Mouse (Mus musculus) forebrain, embryonic 11.5 days (tissue): ENCODE data around the gene Fbxo2. TPM values are rescaled to one million over a fixed set of nuclear protein-coding genes. Genes with fewer than 3 reads are reported as not detected.
A peak's percentile ranks its signal among the peaks of the same experiment; 100 is the strongest.
"Not testable (repeated sequence)": the region's sequence is repeated elsewhere in the genome, so short reads cannot be mapped to it uniquely, and the experiment has no call there.

ENCODE experiments used
- ATAC-seq: fragments of 200-750 bp; cut with Nextera tagmentation; replicated peaks from 2 replicates; pipeline ENCODE4 v1.8.0; 2017; ENCODE audit warnings: moderate TSS enrichment; ENCODE audit not compliant: low FRiP score
- DNase-seq: peaks from one replicate; pipeline ENCODE4 v3.0.0-alpha.2; 2017; ENCODE audit warnings: low spot score
- H3K27ac ChIP-seq: fragments of 300-500 bp; sonication (generic); 2 replicates; pipeline ENCODE4 v1.5.1; 2014; ENCODE audit warnings: low read depth, low read length
- H3K27me3 ChIP-seq: fragments of 300-500 bp; sonication (generic); 2 replicates; pipeline ENCODE4 v1.6.1; 2014; ENCODE audit warnings: mild to moderate bottlenecking, low read length, mixed read lengths; ENCODE audit not compliant: control insufficient read depth, insufficient read depth
- H3K36me3 ChIP-seq: fragments of 300-500 bp; sonication (generic); 2 replicates; pipeline ENCODE4 v1.6.1; 2014; ENCODE audit warnings: mild to moderate bottlenecking, low read length, moderate library complexity, mixed read lengths; ENCODE audit not compliant: control insufficient read depth, insufficient read depth
- H3K4me1 ChIP-seq: fragments of 300-500 bp; sonication (generic); replicated peaks from 2 replicates; pipeline ENCODE4 v1.6.1; 2014; ENCODE audit warnings: low read length, mixed read lengths; ENCODE audit not compliant: control insufficient read depth, insufficient read depth
- H3K4me2 ChIP-seq: fragments of 300-500 bp; sonication (generic); 2 replicates; pipeline ENCODE4 v1.6.1; 2014; ENCODE audit warnings: low read depth, mild to moderate bottlenecking, low read length, moderate library complexity, mixed read lengths; ENCODE audit not compliant: severe bottlenecking
- H3K4me3 ChIP-seq: fragments of 300-500 bp; sonication (generic); 2 replicates; pipeline ENCODE4 v1.5.1; 2014; ENCODE audit warnings: low read depth, low read length
- H3K9ac ChIP-seq: fragments of 300-500 bp; sonication (generic); 2 replicates; pipeline ENCODE4 v1.6.1; 2014; ENCODE audit warnings: low read length
- H3K9me3 ChIP-seq: fragments of 300-500 bp; sonication (generic); 2 replicates; pipeline ENCODE4 v1.6.1; 2016; ENCODE audit warnings: low read length, mixed read lengths; ENCODE audit not compliant: control insufficient read depth
- WGBS: fragments of 180-500 bp; shearing (Covaris S2); extraction: QIAGEN DNeasy Blood & Tissue Kit; methylation state at CpG from one replicate; pipeline ENCODE4 v1.1.7; 2014; 5-methylcytosine and 5-hydroxymethylcytosine counted together
- polyA plus RNA-seq: library from polyadenylated mRNA; unstranded; fragments of >200 nt; fragmentation: Nextera tagmentation; extraction: Ambion mirVana; gene quantifications from 2 replicates; pipeline ENCODE4 v1.2.1, GENCODE M21; 2014

The Fbxo2 gene
- 0.87 and 0.91 TPM in 2 replicates for polyA plus RNA-seq

DNA sequence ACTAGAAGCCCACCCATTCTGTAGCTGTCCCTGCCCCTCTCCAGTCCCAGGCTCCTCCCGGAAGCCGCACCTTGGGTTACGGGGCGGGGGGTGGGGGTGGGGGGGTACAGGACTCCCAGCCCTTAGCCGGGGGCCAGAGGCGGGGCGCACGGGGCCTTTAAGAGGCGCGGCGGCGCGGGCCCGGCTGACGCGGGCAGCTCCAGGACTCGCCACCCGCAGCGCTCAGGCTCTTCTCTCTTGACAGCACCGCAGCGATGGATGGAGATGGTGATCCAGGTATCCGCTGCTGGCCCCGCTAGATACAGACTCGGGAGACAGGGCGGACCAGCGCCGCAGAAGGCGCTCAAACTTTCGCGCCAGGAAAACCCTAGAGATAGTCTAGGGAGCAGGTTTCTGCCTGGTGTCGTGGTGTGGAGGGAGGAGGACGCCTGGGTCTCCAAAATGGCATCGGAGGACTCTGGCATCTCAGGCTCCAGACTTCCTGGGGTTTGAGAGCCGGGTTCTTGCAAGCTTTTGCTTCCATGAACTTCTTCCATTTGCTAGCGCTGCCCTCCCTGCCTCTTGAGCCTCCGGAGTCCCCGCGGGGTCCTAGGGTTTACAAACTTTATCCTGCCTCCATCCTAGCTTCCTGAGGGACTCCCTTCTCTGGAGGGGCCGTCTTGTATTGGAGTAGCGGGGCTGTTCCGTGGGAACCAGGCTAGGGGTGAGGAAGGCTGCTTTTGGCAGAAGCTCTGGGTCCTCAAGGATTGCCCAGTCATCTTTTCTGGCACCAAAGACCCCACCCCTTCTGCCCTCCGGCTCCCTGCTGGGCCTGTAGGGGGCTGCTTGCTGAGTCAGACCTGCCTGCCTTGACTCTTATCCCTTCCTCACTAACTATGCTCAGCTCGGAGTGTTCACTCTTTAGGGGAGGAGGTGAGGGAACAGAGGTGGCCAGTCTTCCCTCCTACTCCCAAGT lies at the start of gene Fbxo2, which contains the start of gene Fbxo44:
TSS of gene Fbxo2 (plus strand) at position 186 of the 955 bp plus-strand sequence.
TSS of gene Fbxo44 (minus strand) at position 47 of the 955 bp plus-strand sequence.
- no peak for ATAC-seq
- H3K9me3 ChIP-seq, result no peaks in the 10 kb centered on the region
- peak; percentile 81 for DNase-seq
- H3K27me3 ChIP-seq, result peaks cover 45% of the 10 kb centered on the region
- peaks cover 6% of the 10 kb centered on the region; the same call in 1 of the 2 replicates for H3K36me3 ChIP-seq
- peaks cover 15% of the 10 kb centered on the region for H3K4me1 ChIP-seq
- peak within 1 kb of the TSS; percentile 75 for H3K4me3 ChIP-seq
- peak within 1 kb of the TSS; percentile 94 for H3K4me2 ChIP-seq
- under 1% methylated on average over 43 of the region's 43 CpGs for WGBS
- peak within 1 kb of the TSS; percentile 66 for H3K27ac ChIP-seq
- peak within 1 kb of the TSS; percentile 79 for H3K9ac ChIP-seq

DNA sequence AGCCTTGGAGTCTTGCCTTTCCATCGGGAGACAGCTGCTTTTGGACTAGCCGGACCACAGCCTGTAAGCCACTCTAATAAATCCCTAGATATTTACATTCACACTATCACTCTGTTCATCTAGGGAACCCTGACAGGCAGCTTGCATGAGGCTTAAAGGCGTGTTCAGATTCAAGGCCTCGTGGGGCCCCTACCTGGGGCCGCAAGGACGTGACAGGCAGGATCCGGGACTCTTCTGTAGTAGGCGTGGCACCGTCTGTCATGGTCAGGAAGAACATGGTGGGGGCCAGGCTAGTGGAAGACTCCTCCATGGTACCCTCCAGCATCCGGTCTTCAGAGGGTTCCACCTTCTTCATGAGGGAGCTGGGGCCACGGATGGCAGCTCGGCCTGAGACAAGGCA lies 47.9 kb upstream of the Fbxo2 start:
- Histone ChIP-seq H3K36me3 (no peaks in the 10 kb centered on the region), H3K4me3 (no peak overlapping the region), H3K4me2 (no peak overlapping the region), H3K27ac (no peak overlapping the region), H3K27me3 (peaks cover 3% of the 10 kb centered on the region; the same call in 1 of the 2 replicates), H3K9ac (no peak overlapping the region), H3K4me1 (peaks cover 2% of the 10 kb centered on the region; the same call in 1 of the 2 replicates), H3K9me3 (no peaks in the 10 kb centered on the region; the same call in 1 of the 2 replicates)
- ATAC-seq, result no peak
- no peak for DNase-seq
- 87% methylated on average over 12 of the region's 12 CpGs for WGBS

DNA sequence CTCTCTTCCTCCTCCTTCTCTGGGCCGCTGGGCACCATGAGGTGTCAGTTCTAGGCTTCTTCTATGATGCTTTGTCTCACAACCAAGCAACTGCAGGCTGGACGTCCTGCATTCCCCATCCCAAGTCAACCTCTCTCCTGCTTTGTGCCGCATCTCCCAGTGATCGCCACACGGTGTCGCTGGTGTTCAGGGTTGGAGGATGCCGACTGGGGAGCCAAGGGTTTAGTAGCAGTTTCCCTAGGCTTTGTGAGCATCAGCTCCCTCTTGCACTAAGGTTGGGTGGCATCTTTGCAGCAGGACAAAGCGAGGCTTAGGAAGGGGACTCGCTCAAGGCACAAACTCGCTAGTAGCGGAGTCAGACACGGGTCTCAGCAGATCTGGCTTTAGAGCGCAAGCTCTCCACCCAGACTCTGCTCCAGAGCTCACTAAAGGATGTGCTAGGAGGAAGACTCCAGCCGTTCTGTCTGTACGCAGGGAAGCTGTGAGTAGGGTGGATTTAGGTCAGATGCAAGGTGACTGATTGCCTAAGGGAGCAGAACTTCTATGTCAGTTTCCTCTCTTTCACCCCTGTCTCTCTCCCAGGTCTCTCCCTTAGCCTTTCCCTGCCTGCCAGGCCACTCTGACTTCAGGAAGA lies 45.5 kb upstream of the Fbxo2 start:
- H3K4me2 ChIP-seq, result peak overlapping the region; percentile 22; the same call in 1 of the 2 replicates
- 3% methylated on average over 15 of the region's 15 CpGs for WGBS
- H3K27ac ChIP-seq, result no peak overlapping the region
- peaks cover 3% of the 10 kb centered on the region; the same call in 1 of the 2 replicates for H3K27me3 ChIP-seq
- DNase-seq, result peak; percentile 95
- peaks cover 2% of the 10 kb centered on the region; the same call in 1 of the 2 replicates for H3K4me1 ChIP-seq
- no peaks in the 10 kb centered on the region for H3K36me3 ChIP-seq
- H3K9ac ChIP-seq, result peak overlapping the region; percentile 39
- H3K4me3 ChIP-seq, result no peak overlapping the region
- H3K9me3 ChIP-seq, result no peaks in the 10 kb centered on the region; the same call in 1 of the 2 replicates
- ATAC-seq, result peak; percentile 77

DNA sequence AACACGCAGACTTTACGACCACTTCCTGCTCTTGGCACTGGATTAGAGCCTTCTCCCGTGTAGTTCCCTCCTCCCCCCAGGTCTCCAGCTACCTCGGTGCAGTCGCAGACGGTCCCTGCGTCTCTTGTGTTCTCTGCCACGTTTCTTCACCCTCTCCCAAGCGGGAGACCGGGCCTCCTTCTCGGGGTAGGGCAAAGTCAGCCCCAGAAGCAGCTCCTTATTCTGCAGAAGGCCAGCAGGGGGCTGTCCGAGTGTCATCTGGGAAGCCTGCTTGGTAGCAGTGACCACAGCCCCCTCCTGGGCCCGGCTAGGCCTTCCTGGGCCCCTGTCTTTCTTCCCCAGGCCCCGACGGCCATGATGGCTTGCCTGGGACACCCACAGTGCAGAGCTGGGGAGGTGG lies 45.0 kb upstream of the Fbxo2 start:
- H3K4me2 ChIP-seq, result 0 out of 2 replicates have a peak overlapping the region, but pooled peaks have one; percentile 15
- H3K27me3 ChIP-seq, result peaks cover 3% of the 10 kb centered on the region; the same call in 1 of the 2 replicates
- no peak overlapping the region for H3K27ac ChIP-seq
- DNase-seq (peak; percentile 73), ATAC-seq (peak; percentile 11; the same call in 1 of the 2 replicates)
- peak overlapping the region; percentile 20 for H3K9ac ChIP-seq
- H3K9me3 ChIP-seq, result no peaks in the 10 kb centered on the region; the same call in 1 of the 2 replicates
- WGBS, result 6% methylated on average over 15 of the region's 15 CpGs
- H3K36me3 ChIP-seq, result no peaks in the 10 kb centered on the region
- H3K4me3 ChIP-seq, result no peak overlapping the region
- H3K4me1 ChIP-seq, result peaks cover 2% of the 10 kb centered on the region; the same call in 1 of the 2 replicates

DNA sequence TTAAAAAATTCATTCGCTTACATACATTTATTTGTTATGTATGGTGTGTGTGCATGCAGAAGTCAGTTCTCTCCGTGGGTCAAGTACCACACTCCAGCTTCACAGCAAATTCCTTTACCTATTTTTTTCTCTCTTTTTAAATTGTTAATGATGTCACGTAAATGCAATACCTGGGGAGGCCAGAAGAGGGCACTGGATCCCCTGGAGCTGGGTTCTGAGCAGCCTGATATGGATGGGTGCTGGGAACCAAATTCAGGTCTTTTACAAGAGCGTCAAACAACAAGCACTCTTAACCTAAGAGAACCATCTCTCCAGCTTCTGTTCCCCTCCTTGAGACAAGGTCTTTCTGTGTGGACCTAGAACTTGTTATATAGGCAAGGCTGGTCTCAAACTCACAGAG lies 43.8 kb upstream of the Fbxo2 start:
- WGBS, result 71% methylated on average over 4 of the region's 4 CpGs
- Histone ChIP-seq H3K4me3 (no peak overlapping the region), H3K27me3 (peaks cover 3% of the 10 kb centered on the region; the same call in 1 of the 2 replicates), H3K9me3 (no peaks in the 10 kb centered on the region; the same call in 1 of the 2 replicates), H3K9ac (no peak overlapping the region), H3K36me3 (no peaks in the 10 kb centered on the region), H3K4me1 (peaks cover 4% of the 10 kb centered on the region; the same call in 1 of the 2 replicates), H3K27ac (no peak overlapping the region), H3K4me2 (no peak overlapping the region)
- DNase-seq, result no peak
- ATAC-seq, result no peak

DNA sequence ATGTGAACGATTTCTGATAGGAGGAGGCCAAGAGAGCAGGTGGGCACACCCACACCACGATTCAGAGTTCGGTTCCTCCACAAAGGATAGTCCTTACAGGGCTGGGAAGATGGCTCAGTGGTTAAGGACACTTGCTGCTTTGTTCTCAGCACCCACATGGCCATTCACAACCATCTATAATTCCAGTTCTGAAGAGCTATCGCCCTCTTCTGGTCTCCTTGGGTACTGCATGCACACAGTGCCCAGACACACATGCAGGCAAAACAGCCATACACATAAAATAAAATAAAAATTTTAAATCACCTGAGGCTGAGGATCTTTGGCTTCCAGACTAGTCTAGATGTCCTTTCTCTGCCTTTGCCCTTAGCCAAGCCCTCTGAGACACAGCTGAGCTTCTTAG lies 43.0 kb upstream of the Fbxo2 start:
- DNase-seq (no peak), ATAC-seq (no peak)
- H3K9ac ChIP-seq, result no peak overlapping the region
- 78% methylated on average over 4 of the region's 4 CpGs for WGBS
- H3K4me3 ChIP-seq, result no peak overlapping the region
- peaks cover 6% of the 10 kb centered on the region; the same call in 1 of the 2 replicates for H3K4me1 ChIP-seq
- peaks cover 3% of the 10 kb centered on the region; the same call in 1 of the 2 replicates for H3K27me3 ChIP-seq
- no peak overlapping the region for H3K4me2 ChIP-seq
- H3K36me3 ChIP-seq, result no peaks in the 10 kb centered on the region
- no peak overlapping the region for H3K27ac ChIP-seq
- no peaks in the 10 kb centered on the region; the same call in 1 of the 2 replicates for H3K9me3 ChIP-seq

DNA sequence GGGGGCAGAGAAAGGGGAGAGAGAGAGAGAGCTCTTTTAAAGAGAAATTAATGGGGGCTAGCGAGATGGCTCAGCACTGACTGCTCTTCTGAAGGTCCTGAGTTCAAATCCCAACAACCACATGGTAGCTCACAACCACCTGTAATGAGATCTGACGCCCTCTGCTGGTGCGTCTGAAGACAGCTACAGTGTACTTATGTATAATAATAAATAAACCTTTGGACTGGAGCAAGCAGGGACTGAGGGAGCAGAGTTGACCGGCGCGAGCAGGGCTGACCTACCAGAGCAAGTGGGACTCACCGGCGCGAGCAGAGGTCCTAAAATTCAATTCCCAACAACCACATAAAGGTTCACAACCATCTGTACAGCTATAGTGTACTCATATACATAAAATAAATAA lies 40.8 kb upstream of the Fbxo2 start:
- not testable (repeated sequence) for ATAC-seq, H3K36me3 ChIP-seq, H3K9ac ChIP-seq, H3K4me2 ChIP-seq, H3K4me3 ChIP-seq, DNase-seq, H3K27me3 ChIP-seq, H3K9me3 ChIP-seq, H3K27ac ChIP-seq
- 89% methylated on average over 9 of the region's 9 CpGs for WGBS
- peaks cover 13% of the 10 kb centered on the region; the same call in 1 of the 2 replicates for H3K4me1 ChIP-seq

DNA sequence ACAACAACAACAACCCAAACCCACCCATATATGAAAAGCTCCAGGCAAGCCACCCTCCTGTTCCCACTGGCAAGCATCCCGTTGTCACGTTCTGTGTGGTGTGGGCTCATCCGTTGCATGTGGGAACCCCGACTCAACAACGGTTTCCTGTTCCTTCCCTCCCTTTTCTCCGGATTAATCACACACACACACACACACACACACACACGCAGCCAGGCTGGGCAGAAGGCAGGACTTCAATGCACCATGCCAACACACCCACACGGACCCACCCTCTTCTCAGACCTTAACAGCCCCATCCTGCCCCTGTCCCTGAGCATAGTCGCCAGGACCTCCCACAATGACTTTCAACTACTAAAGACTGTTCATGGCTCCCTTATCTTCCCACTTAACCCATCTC lies 39.9 kb upstream of the Fbxo2 start:
- Histone ChIP-seq H3K27me3 (0 out of 2 replicates have a peak, but pooled peaks cover under 1% of the 10 kb centered on the region), H3K4me2 (no peak overlapping the region), H3K36me3 (no peaks in the 10 kb centered on the region), H3K4me1 (peaks cover 11% of the 10 kb centered on the region; the same call in 1 of the 2 replicates), H3K4me3 (no peak overlapping the region), H3K27ac (no peak overlapping the region), H3K9ac (no peak overlapping the region), H3K9me3 (no peaks in the 10 kb centered on the region; the same call in 1 of the 2 replicates)
- DNase-seq, result no peak
- WGBS, result 83% methylated on average over 9 of the region's 9 CpGs
- no peak for ATAC-seq
